Mouse (Mus musculus): Measurements from ENCODE around the gene Kat8.
"Not testable (repeated sequence)": the region's sequence is repeated elsewhere in the genome, so short reads cannot be mapped to it uniquely, and the experiment has no call there.

Gene Kat8

DNA sequence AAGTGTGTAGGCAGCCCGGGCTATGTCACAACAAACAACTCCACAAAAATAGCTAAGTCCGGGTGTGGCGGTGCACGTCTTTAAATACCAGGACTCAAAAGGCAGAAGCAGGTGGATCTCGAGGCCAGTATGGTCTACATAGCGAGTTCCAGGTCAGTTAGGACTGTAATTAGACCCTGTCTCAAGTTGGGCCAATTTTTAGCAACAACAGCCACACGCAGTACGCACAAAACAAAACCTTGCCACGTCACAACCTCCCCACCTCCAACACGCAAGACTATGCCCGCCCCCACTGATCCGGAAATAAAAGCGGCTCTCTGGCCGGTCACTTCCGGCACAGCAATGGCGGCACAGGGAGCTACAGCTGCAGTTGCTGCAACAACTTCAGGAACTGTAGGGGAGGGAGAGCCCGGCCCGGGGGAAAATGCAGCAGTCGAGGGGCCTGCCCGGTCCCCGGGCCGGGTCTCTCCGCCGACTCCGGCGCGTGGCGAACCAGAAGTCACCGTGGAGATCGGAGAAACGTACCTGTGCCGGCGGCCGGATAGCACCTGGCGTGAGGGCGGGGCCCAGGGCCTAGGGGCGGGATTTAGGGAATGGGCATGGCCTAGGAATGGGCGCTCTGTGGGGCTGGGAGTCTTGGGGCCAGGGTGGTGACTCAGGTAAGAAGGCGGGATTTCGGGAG lies at the start of gene Kat8:
TSS of gene Kat8 (plus strand) at position 327 of the 682 bp plus-strand sequence.
- peak; percentile 90 for DNase-seq

DNA sequence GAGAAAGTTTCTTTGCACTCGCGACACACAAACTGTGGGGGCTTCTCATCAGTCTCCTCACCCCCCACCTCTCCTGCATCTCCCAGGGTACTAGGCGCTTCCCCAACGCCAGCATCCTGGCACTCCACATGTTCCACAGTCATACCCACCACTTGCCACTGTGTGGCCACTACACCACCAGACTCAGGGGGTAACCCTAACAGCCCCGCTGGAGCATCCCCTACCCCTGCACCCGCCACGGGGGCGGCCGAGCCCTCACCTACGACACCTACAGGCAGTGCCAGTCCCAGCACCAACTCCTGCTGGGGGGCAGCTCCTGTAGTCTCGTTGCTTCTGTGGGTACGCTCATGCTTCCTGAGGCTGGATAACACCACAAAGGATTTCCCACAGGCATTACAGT lies 45.9 kb upstream of the Kat8 start:
- no peak for DNase-seq

DNA sequence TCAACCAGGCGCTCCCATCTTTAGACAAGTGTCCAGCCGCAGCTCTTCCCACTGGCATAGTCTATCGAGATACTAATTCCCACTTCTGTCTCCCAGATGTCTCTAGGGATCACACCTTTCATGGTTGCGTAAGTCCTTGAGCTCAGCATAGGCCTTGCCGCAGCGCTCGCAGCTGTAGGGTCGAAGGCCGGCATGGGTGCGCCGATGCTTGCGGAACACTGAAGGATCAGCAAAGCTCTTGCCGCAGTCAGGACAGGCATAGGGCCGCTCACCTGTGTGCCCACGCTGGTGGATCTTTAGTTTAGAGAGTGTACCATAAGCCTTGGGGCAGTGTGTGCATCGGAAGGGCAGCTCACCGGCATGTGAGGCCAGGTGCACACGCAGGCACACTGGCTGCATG lies 44.7 kb upstream of the Kat8 start:
- no peak for DNase-seq

DNA sequence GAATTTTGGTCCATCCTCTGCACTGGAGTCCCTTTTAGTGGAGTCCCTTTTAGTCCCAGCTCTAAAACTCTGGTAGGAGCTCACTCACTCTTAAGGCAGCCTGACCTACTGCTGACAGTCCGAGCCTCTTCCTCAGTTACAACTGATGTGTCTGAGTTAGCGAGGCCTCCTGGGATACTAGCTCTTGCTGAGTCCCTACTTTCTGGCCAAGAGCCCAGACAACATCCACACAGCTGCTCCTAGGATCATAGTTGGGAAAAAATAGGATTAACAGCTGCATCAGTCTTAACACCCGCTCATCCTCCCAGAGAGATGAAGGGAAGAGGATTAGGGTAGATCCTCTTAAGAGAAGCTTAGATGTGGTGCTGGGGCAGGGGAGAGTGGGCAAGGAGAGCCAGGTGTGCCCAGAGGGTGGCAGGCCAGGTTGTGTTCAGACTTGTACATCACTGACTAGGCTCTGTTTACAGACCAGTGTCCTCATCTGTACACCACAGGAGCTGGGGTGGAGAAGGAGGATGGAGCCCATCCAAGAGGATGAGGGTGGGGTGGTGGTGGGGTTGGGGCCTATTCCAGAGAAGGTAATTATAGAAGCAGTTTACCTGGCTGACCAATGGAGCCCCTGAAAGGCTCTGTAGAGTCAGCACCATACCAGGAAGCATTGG lies 43.0 kb upstream of the Kat8 start:
- DNase-seq = no peak

DNA sequence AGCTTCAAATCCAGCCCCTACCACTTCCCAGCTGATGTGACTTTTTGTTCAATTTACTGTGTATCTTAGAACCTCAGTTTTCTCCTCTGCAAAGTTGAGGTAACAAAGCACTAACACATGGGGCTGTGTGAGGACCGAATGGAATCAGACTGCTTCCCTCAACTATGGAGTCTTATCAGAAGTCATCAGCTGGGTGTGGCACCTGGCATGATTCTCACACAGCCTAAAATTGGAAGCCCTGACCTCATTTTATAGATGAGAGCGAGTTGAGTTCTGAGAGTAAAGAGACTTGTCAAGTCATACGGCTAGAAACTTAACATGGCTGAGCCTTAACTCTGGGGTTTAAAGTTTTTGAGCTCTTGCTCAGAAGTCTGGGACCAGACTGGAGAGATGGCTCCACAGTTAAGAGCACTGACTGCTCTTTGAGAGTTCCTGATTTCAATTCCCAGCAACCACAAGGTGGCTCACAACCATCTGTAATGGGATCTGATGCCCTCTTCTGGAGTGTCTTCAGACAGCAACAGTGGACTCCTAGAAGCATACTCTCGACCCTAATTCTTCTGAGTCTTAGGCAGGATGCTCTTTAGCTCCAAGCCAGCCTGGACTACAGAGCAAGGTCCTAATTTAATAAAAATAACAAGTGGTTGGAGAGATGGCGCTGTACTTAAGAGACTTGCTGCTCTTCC lies 42.0 kb upstream of the Kat8 start:
- no peak for DNase-seq

DNA sequence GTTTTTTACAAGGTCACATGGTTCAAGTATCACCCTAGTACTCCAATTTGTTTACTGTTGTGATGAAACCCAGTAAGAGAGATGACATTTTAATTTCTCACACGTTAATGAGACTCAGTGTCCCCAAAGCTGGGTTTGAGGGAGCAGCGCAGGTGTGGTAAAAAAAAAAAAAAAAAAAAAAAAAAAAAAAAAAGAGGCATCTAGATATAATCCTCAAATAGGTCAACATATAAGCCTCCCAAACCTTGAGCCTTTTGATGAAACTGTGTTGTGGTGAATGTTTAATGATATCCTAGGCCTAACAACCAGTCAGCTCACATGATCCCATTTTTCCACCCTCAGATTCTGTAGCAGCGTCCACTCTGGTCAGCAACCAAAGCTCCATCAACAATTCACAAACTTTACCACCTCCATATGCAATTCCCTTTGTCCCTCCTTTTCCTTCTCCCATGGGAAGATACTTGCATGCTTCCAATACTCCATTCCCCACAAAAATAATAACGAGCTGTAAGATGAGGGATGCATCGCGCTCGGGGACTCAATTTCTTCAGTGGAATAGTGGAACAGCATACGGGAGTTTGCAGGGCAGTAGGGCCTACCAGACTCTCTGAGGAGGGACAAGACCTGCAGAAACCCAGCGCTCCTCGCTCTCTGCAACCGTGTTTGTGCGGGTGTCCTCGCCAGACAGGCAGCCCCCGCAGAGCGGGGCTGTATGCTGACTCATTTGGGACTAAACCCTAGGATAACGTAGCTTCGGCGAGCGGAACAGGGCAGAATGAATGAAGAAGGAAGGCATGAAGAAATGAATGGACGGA lies 37.3 kb upstream of the Kat8 start:
- no peak for DNase-seq

DNA sequence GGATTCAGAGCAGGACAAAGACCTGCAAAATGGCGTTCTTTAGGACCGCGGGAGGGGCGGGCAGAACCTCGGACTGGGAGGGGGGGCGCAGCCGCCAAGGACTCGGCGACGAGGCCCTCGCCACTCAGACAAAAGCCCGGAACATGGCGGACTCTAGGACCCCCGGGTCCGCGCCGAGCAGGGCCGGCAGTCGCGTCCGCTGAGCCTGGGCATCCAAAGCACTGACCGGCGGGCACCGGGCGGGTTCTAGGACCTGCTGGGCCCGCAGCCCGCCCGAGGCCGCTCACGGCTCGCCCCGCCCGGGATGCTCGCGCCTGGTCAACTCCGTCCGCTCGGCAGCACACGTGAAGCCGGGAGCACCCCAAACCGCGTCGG lies 36.7 kb upstream of the Kat8 start:
- peak; percentile 87 for DNase-seq

DNA sequence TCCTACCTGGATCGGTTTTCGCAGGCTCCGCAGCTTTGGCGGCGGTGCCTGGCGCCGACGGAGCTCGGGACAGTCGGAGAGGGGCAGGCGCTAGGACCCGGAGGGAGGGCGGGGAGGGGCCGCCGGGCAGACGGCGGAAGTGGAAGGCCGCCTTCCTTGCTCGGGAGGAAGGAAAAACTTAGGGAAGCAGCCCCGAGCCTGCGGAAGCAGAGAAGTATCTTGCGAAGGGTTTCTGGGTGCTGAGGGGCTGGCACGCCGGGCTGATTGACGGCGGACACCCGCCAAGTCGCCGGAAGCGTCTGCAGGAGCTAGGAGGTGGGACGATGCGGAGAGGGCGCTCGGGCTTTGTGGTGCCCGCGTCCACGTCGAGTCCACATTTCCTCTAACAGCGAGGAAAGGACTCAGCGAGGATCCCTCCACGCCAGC lies 36.3 kb upstream of the Kat8 start, which contains the start of gene Zfp646:
TSS of gene Zfp646 (plus strand) at position 181 of the 426 bp plus-strand sequence.
- peak; percentile 70 for DNase-seq

DNA sequence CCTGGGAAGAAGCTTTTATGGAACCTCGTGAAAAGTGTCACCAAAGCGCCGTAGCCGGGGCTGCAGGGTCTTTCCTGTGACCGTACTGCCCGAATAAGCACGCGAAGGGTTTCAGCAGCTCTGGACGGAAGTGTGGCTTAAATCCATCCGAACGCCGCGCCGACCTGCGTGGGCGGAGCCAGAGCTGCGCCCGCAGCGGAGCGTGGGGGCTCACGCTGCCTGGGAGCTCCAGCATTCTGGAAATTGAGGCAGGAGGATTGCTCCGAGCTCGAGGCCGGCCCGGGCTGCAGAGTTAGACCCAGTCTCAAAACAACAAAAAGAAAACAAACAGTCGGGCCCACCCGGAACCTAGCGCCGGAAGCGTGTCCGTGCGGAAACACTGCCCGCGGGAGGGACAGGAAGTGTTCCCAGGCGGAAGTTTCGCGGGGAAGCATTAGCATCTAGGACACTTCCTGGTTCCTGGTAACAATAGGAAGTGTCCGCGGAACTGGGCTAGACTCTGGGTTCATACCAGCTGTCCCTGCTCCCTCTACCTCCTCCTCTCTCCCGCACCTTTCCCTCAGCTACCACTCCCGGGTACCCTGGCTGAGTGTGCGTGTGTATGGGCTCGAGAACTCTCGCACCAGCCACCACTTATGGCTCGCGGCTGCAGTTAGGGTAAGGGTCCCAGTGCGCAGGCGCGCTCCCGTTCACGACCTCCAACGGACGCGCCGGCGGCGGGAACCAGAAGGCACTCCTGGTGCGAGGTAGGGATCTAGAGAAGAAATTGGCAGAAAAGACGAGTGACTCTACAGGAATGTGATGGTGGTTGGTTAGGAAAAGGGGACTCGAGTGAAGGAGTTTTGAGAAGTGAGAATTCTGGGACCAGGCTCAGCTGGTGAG lies 35.6 kb upstream of the Kat8 start, which contains the start of gene Zfp668:
TSS of gene Zfp668 (minus strand) at position 362 of the 882 bp plus-strand sequence.
- peak; percentile 89 for DNase-seq

DNA sequence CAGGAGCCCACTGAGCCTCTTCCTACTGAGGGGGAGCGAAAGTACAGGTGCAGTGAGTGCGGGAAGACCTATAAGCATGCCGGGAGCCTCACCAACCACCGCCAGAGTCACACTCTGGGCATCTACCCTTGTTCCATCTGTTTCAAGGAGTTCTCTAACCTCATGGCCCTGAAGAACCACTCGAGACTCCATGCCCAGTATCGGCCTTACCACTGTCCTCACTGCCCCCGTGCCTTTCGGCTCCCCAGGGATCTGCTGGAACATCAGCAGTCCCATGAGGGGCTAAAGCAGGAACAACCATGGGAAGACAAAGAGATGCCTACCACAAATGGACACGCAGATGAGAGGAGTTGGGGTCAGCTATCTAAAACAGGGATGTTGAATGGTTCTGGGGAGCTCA lies 33.0 kb upstream of the Kat8 start:
- no peak for DNase-seq

DNA sequence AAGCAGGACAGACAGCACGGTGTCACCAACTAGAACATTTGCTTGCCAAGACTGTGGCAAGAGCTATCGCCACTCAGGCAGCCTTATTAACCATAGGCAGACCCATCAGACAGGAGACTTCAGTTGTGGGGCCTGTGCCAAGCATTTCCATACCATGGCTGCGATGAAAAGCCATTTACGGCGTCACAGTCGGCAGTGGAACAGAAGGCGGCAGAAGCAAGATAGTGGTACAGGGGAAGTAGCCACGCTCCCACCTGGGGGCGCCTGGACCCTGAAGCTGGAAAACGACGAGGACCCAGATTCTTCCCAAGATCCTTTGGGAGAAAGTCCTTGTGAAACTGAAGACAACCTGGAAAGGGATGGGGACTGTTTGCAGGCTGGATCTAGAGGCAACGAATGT lies 31.9 kb upstream of the Kat8 start:
- DNase-seq = no peak

DNA sequence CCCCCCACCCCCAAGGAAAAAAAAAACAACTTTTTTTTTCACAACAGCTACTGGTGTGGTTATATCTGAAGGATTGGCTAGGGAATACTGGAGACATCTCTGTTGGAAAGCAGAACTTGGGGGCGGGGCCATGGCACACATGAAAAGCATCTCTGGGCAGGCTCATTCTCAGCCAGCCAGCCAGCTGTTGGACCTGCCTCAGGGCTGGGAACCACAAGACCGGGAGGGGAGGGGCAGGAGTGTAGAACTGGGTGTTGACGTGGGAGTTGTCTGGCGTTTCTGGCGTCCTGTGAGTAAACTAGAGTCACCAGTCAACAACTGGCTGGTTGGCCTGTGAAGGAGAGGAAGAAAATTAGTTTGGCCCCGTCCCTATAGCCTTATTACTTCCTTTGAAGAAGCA lies 26.4 kb upstream of the Kat8 start:
- DNase-seq = no peak

DNA sequence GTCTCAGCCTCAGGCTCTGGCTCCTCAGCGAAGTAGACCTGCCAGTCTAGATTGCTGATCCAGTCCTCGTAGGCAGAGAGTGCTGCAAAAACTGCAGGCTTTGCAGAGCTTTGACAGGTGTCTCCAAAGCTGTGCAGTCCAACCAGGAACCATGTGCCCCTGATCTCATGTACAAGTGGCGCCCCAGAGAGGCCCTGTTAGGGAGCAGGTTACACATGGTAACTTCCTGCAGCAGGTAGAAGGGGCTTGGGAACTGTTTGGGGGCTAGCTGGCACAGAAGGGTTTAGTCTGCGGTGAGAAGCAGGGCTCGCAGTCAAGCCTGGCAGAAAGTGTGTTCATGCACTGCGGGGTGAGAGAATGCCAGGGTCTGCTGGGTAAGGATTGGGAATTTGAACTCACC lies 25.8 kb upstream of the Kat8 start:
- no peak for DNase-seq

DNA sequence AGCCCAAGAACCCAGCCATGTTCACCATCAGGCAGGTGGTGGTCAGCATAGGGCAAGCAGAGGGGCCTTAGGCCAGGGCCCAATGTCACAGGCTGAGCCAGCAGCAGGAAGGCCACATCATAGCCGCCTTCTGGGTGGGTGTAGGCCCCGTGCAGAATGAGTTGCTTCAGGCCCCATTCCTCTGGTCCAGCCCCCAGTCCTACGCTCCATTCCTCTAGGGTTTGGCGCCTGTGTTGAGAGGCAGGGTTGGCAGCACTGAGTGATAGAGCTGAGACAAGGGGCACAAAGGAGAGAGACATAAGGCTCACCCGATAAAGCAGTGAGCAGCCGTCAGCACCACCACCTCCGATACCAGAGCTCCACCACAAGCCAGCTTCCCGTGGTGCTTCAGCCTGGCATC lies 25.1 kb upstream of the Kat8 start:
- DNase-seq = no peak

DNA sequence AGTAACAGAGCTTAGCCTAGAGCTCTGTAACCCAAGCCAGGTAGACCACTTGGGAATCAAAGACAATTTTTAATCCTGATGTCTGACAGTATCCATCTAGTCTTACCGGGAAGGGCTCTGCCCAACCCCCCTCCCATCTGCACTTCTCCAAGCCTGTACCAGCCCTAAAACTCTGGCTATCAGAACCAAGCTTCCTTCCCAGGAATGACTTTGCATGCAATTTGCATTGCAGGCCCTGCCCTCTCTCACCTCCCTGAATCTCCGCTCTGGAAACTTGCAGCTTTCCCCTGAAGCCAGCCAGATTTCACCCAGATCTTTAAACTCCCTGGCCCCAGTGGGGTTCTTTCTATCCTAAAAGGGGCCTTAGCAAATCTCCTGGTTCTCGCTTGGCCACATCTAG lies 24.5 kb upstream of the Kat8 start:
- no peak for DNase-seq

DNA sequence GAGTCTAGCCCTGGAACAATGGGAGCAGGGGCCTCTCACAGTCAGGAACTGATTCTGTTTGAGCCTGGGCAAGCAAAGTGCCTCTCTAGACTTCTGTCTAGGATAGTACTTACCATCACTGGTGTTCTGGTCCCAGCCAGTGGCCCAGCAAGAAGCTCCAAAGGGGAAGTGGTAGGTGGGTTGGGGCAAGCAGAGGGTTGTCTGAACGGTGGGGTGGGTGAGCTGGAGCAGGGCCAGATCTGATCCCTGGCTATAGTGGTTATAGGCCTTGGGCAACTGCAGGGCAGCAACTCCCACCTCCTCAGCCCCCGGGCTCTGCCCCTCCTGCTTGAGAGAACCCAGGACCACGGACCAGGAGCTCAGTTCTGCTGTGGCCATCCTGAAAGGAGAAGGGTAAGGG lies 23.5 kb upstream of the Kat8 start:
- DNase-seq = no peak

DNA sequence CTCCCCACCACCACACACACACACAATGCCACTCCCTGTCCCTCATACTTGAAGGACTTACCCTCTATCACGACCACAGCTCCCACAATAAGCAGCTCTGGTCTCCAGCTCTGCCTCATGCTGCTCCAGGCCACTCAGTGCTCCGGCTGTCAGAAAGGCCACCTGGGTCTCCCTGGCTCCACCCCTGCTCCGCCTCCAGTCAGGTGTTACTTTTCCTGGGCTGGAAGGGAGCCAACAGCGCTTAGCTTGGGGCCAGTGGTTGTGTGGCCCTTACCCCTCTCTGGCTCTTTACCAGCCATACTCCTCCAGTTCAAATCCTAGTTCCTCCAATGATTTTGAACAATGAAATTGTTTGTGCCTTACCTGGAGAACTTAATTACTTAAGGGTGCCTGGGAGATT lies 21.5 kb upstream of the Kat8 start, which contains the start of gene Prss53:
TSS of gene Prss53 (minus strand) at position 173 of the 400 bp plus-strand sequence.
- peak; percentile 83 for DNase-seq

DNA sequence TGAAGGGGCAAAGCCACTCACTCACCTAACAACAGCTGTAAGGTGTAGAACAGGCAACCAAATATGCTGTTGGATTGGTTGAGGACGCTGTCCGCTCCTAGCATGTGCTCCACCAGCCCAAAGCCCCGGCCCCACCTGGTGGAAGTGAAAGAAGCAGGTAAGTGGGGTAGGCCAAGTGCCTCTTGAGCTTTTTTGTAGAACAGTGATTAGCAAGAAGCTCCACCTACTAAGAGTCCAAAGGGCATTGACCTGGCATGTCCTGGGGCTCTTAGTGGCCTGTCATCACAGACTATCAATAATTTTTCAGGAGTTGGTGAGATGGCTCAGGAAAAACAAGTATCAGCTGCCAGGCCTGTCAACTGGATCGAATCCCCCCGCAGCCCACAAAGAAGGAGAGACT lies 17.8 kb upstream of the Kat8 start:
- no peak for DNase-seq

DNA sequence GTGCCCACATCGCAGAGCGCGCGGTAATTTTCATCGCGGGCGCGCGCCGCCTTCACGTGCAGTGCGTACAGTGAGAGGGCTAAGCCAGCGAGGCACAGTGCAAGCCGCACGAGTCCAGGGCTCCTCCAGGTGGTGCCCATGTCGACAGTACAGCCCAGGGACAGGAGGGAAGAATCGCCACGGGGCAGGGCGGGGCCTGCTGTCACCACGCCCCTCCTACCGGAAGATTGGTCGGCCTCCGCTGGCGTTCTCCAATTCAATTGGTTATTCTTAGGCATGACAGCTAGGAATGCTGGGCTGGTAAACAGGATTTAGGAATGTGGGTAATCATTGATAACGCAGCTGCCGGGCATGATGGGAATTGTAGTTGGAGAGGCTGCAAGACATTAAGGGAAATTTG lies 16.9 kb upstream of the Kat8 start, which contains the start of the genes Gm21974 and Vkorc1:
TSS of gene Gm21974 (minus strand) at position 13 of the 400 bp plus-strand sequence.
TSS of gene Vkorc1 (minus strand) at position 176 of the 400 bp plus-strand sequence.
- peak; percentile 99 for DNase-seq

DNA sequence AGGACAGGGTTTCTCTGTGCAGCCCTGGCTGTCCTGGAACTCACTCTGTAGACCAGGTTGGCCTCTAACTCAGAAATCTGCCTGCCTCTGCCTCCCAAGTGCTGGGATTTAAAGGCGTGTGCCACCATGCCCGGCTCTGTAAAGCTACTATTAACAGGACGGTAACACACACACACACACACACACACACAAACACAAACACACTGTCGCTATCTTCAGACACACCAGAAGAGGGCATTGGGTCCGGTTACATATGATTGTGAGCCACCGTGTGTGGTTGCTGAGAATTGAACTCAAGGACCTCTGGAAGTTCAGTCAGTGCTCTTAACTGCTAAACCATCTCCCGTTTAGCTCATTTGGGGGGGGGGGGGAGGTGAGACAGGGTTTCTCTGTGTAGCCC lies 16.4 kb upstream of the Kat8 start:
- DNase-seq = not testable (repeated sequence)

DNA sequence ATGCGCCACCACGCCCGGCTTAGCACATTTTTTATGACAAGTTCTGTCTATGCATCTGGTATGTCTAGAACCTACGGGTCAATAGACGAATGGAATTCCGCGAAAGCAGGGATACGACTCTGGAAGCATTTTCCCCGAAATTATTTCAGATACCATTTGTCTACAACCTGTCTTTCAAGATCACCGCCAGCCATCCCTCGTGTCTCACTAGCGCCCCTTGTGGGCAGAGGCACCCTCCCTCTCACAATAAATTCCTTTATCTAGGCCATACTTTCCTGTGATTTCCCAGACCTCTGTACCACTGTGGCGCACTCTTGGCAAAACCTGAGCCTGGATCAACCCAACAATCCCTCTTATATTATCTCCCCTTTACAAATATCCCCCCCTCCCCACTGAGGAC lies 15.9 kb upstream of the Kat8 start:
- DNase-seq = peak; percentile 55

DNA sequence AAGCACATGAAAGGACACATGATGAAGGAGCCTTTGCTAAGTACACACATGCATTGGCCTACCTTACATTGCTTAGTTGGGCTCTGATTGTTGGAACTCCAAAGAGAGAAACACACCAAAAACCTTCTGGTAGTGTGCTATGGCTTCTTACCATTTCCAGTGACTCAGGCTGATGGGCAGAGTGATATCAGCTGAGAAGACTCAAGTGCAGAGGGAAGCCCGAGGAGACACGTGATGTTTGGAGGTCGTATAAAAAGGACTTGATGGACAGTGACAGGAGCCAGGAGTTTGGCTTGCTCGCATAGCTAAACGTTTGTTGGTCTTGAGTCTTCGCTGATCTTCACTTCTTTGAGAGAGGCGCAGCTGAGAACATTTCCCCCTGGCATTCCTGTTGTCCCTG lies 14.8 kb upstream of the Kat8 start:
- no peak for DNase-seq

All from kidney, adult 11 months (tissue).